Mouse (Mus musculus): Measurements from ENCODE around the gene Coq8a.

Coq8a gene

DNA sequence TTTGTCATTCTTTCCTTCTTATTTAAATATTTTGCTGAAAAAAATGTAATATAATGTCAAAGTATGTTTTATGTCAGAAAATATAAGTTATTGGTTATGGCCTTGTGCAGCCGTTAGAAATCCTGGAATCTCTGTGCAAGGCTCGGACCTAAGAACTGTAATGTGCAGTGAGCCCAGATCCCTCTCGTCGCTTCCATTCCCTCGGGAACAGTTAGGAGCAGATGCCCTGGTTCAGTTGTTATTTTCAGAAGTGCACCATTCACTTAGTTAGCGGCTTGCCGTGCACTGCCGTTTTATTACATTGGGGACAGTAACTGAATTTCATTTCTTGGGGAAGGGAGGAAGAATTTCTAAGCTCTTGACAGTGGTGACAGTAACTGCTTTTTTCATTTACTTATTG is 81.2 kb downstream of the Coq8a start:
- in situ Hi-C loops (cut with MseI, MboI): loop anchor here (5.0 to 10.0 kb wide), 2 partner anchors 261 to 263 kb away; no protein-coding TSS in a partner anchor

DNA sequence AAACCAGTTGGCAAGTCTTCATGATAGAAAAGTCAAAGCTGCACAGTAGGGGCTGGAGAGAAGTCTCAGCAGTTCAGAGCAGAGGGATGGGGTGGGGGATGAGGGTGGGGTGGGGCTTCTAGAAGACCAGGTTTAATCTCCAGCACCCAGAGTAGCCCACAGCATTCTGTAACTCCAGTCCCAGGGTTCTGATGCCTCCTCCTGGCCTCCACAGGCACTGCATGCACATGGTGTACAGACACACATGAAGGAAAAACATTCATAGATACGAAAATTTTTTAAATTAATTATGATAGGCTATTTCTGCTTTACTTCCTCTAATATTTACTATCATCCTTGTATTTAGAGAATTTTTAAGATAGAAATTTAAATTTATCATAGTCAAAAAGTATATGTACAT is 82.9 kb downstream of the Coq8a start:
- in situ Hi-C loops (cut with MseI, MboI): loop anchor here (5.0 to 10.0 kb wide), 2 partner anchors 259 to 262 kb away; no protein-coding TSS in a partner anchor

Data from mouse trophoblast stem cell (cell line).